Mouse (Mus musculus): ENCODE measurements around the gene Gtf3c4. TPM values are rescaled to one million over a fixed set of nuclear protein-coding genes. Genes with fewer than 3 reads are reported as not detected.
A peak's percentile ranks its signal among the peaks of the same experiment; 100 is the strongest.

Gene Gtf3c4
- polyA plus RNA-seq (2015; fragmentation: Nextera tagmentation; extraction: Ambion mirVana): 6.1 and 8.2 TPM in 2 replicates

GRCm38 (mm10) chr2:28840222-28840951, at the start of gene Gtf3c4, which contains the start of gene Ddx31:
Gene Gtf3c4 (minus strand): TSS chr2:28840360.
Gene Ddx31 (plus strand): TSS chr2:28840406.
- Histone ChIP-seq H3K36me3 (ENCODE audit: control insufficient read depth, insufficient read depth) (peaks cover 2% of the 10 kb centered on the region), H3K9ac (ENCODE audit: low read length) (peak within 1 kb of the TSS; percentile 93), H3K4me1 (ENCODE audit: control insufficient read depth, insufficient read depth, low read length) (peaks cover 41% of the 10 kb centered on the region), H3K4me2 (ENCODE audit: low read depth, low read length) (peak within 1 kb of the TSS; percentile 91), H3K27me3 (ENCODE audit: control insufficient read depth, insufficient read depth, low read length) (no peaks in the 10 kb centered on the region), H3K27ac (ENCODE audit: low read length) (peak within 1 kb of the TSS; percentile 90), H3K9me3 (replicated peaks; ENCODE audit: control insufficient read depth, low read length) (no peaks in the 10 kb centered on the region), H3K4me3 (ENCODE audit: low read length) (peak within 1 kb of the TSS; percentile 84)
- under 1% methylated on average over 53 of the region's 63 CpGs for whole genome bisulfite sequencing
- peak; percentile 93 for ATAC-seq (replicated peaks; ENCODE audit: extremely low read depth, insufficient read depth, low FRiP score)

- peaks cover 21% of the 10 kb centered on the region for H3K36me3 ChIP-seq (ENCODE audit: control insufficient read depth, insufficient read depth)
- no peak overlapping the region for H3K9ac ChIP-seq (ENCODE audit: low read length)
Measured at GRCm38 (mm10) chr2:28884914-28885313, 44.8 kb upstream of the Gtf3c4 start.

GRCm38 (mm10) chr2:28882826-28883485, 42.8 kb upstream of the Gtf3c4 start:
- 74% methylated on average over 6 of the region's 6 CpGs for WGBS
- no peak for ATAC-seq (replicated peaks; ENCODE audit: extremely low read depth, insufficient read depth, low FRiP score)

More at GRCm38 (mm10) chr2:28884914-28885313, 44.8 kb upstream of the Gtf3c4 start:
- Histone ChIP-seq H3K4me3 (ENCODE audit: low read length) (no peak overlapping the region), H3K27me3 (ENCODE audit: control insufficient read depth, insufficient read depth, low read length) (no peaks in the 10 kb centered on the region), H3K4me1 (ENCODE audit: control insufficient read depth, insufficient read depth, low read length) (no peaks in the 10 kb centered on the region), H3K27ac (ENCODE audit: low read length) (no peak overlapping the region), H3K4me2 (ENCODE audit: low read depth, low read length) (no peak overlapping the region), H3K9me3 (replicated peaks; ENCODE audit: control insufficient read depth, low read length) (no peaks in the 10 kb centered on the region)
- no peak for ATAC-seq (replicated peaks; ENCODE audit: extremely low read depth, insufficient read depth, low FRiP score)
- WGBS: 82% methylated on average over 4 of the region's 4 CpGs

GRCm38 (mm10) chr2:28882047-28882446, 41.9 kb upstream of the Gtf3c4 start:
- Histone ChIP-seq H3K4me1 (ENCODE audit: control insufficient read depth, insufficient read depth, low read length) (no peaks in the 10 kb centered on the region), H3K9me3 (replicated peaks; ENCODE audit: control insufficient read depth, low read length) (no peaks in the 10 kb centered on the region), H3K9ac (ENCODE audit: low read length) (no peak overlapping the region), H3K4me2 (ENCODE audit: low read depth, low read length) (no peak overlapping the region), H3K27me3 (ENCODE audit: control insufficient read depth, insufficient read depth, low read length) (no peaks in the 10 kb centered on the region), H3K4me3 (ENCODE audit: low read length) (no peak overlapping the region), H3K36me3 (ENCODE audit: control insufficient read depth, insufficient read depth) (peaks cover 16% of the 10 kb centered on the region), H3K27ac (ENCODE audit: low read length) (no peak overlapping the region)
- ATAC-seq (replicated peaks; ENCODE audit: extremely low read depth, insufficient read depth, low FRiP score): no peak
- 86% methylated on average over 3 of the region's 3 CpGs for WGBS

More at GRCm38 (mm10) chr2:28882826-28883485, 42.8 kb upstream of the Gtf3c4 start:
- H3K4me2 ChIP-seq (ENCODE audit: low read depth, low read length): no peak overlapping the region
- H3K9ac ChIP-seq (ENCODE audit: low read length): no peak overlapping the region
- H3K4me3 ChIP-seq (ENCODE audit: low read length): no peak overlapping the region
- H3K36me3 ChIP-seq (ENCODE audit: control insufficient read depth, insufficient read depth): peaks cover 16% of the 10 kb centered on the region
- H3K9me3 ChIP-seq (replicated peaks; ENCODE audit: control insufficient read depth, low read length): no peaks in the 10 kb centered on the region
- no peak overlapping the region for H3K27ac ChIP-seq (ENCODE audit: low read length)
- H3K27me3 ChIP-seq (ENCODE audit: control insufficient read depth, insufficient read depth, low read length): no peaks in the 10 kb centered on the region
- no peaks in the 10 kb centered on the region for H3K4me1 ChIP-seq (ENCODE audit: control insufficient read depth, insufficient read depth, low read length)

- 98% methylated on average over 3 of the region's 3 CpGs for WGBS
- no peak overlapping the region for H3K9ac ChIP-seq (ENCODE audit: low read length)
Measured at GRCm38 (mm10) chr2:28881275-28881674, 41.1 kb upstream of the Gtf3c4 start.

GRCm38 (mm10) chr2:28875554-28875953, 35.4 kb upstream of the Gtf3c4 start:
- Histone ChIP-seq H3K4me1 (ENCODE audit: control insufficient read depth, insufficient read depth, low read length) (no peaks in the 10 kb centered on the region), H3K4me2 (ENCODE audit: low read depth, low read length) (no peak overlapping the region), H3K9ac (ENCODE audit: low read length) (no peak overlapping the region), H3K4me3 (ENCODE audit: low read length) (no peak overlapping the region), H3K27ac (ENCODE audit: low read length) (no peak overlapping the region), H3K9me3 (replicated peaks; ENCODE audit: control insufficient read depth, low read length) (no peaks in the 10 kb centered on the region), H3K36me3 (ENCODE audit: control insufficient read depth, insufficient read depth) (peaks cover 19% of the 10 kb centered on the region), H3K27me3 (ENCODE audit: control insufficient read depth, insufficient read depth, low read length) (no peaks in the 10 kb centered on the region)
- WGBS: 89% methylated on average over 11 of the region's 11 CpGs
- no peak for ATAC-seq (replicated peaks; ENCODE audit: extremely low read depth, insufficient read depth, low FRiP score)

More at GRCm38 (mm10) chr2:28881275-28881674, 41.1 kb upstream of the Gtf3c4 start:
- Histone ChIP-seq H3K27me3 (ENCODE audit: control insufficient read depth, insufficient read depth, low read length) (no peaks in the 10 kb centered on the region), H3K9me3 (replicated peaks; ENCODE audit: control insufficient read depth, low read length) (no peaks in the 10 kb centered on the region), H3K4me3 (ENCODE audit: low read length) (no peak overlapping the region), H3K36me3 (ENCODE audit: control insufficient read depth, insufficient read depth) (peaks cover 16% of the 10 kb centered on the region), H3K4me1 (ENCODE audit: control insufficient read depth, insufficient read depth, low read length) (no peaks in the 10 kb centered on the region), H3K27ac (ENCODE audit: low read length) (no peak overlapping the region), H3K4me2 (ENCODE audit: low read depth, low read length) (no peak overlapping the region)
- ATAC-seq (replicated peaks; ENCODE audit: extremely low read depth, insufficient read depth, low FRiP score): no peak

- 69% methylated on average over 7 of the region's 7 CpGs for WGBS
- Histone ChIP-seq H3K36me3 (ENCODE audit: control insufficient read depth, insufficient read depth) (peaks cover 6% of the 10 kb centered on the region), H3K27me3 (ENCODE audit: control insufficient read depth, insufficient read depth, low read length) (no peaks in the 10 kb centered on the region), H3K4me2 (ENCODE audit: low read depth, low read length) (no peak overlapping the region), H3K27ac (ENCODE audit: low read length) (no peak overlapping the region), H3K9ac (ENCODE audit: low read length) (no peak overlapping the region), H3K4me1 (ENCODE audit: control insufficient read depth, insufficient read depth, low read length) (no peaks in the 10 kb centered on the region), H3K9me3 (replicated peaks; ENCODE audit: control insufficient read depth, low read length) (no peaks in the 10 kb centered on the region), H3K4me3 (ENCODE audit: low read length) (no peak overlapping the region)
- no peak for ATAC-seq (replicated peaks; ENCODE audit: extremely low read depth, insufficient read depth, low FRiP score)
Measured at GRCm38 (mm10) chr2:28867495-28867894, 27.3 kb upstream of the Gtf3c4 start.

GRCm38 (mm10) chr2:28863857-28864256, 23.7 kb upstream of the Gtf3c4 start:
- H3K27me3 ChIP-seq (ENCODE audit: control insufficient read depth, insufficient read depth, low read length): no peaks in the 10 kb centered on the region
- H3K4me3 ChIP-seq (ENCODE audit: low read length): no peak overlapping the region
- H3K27ac ChIP-seq (ENCODE audit: low read length): no peak overlapping the region
- H3K4me1 ChIP-seq (ENCODE audit: control insufficient read depth, insufficient read depth, low read length): no peaks in the 10 kb centered on the region
- no peak overlapping the region for H3K4me2 ChIP-seq (ENCODE audit: low read depth, low read length)
- ATAC-seq (replicated peaks; ENCODE audit: extremely low read depth, insufficient read depth, low FRiP score): no peak
- H3K9me3 ChIP-seq (replicated peaks; ENCODE audit: control insufficient read depth, low read length): no peaks in the 10 kb centered on the region
- no peak overlapping the region for H3K9ac ChIP-seq (ENCODE audit: low read length)
- peaks cover 13% of the 10 kb centered on the region for H3K36me3 ChIP-seq (ENCODE audit: control insufficient read depth, insufficient read depth)
